Mouse (Mus musculus): ENCODE data around the gene Tfcp2.
"Not testable (repeated sequence)": the region's sequence is repeated elsewhere in the genome, so short reads cannot be mapped to it uniquely, and the experiment has no call there.

Gene Tfcp2

GRCm38 (mm10) chr15:100556378-100556777 is 4.6 kb upstream of the Tfcp2 start:
- DNase-seq: no peak

- DNase-seq: peak in 1 of 2 experiments; percentile 42
Measured at GRCm38 (mm10) chr15:100555965-100556364, 4.2 kb upstream of the Tfcp2 start.

GRCm38 (mm10) chr15:100550280-100550679 is 1.5 kb downstream of the Tfcp2 start:
- peak; percentile 30 to 61 for DNase-seq

- not testable (repeated sequence) for DNase-seq
Measured at GRCm38 (mm10) chr15:100543651-100544030, 8.2 kb downstream of the Tfcp2 start.

- DNase-seq: not testable (repeated sequence)
Measured at GRCm38 (mm10) chr15:100542876-100543650, 8.7 kb downstream of the Tfcp2 start.

- DNase-seq: no peak
Measured at GRCm38 (mm10) chr15:100541426-100541825, 10.4 kb downstream of the Tfcp2 start.

- not testable (repeated sequence) for DNase-seq
Measured at GRCm38 (mm10) chr15:100541001-100541400, 10.8 kb downstream of the Tfcp2 start.

GRCm38 (mm10) chr15:100539411-100539810 is 12.4 kb downstream of the Tfcp2 start:
- no peak for DNase-seq

GRCm38 (mm10) chr15:100537913-100538312 is 13.9 kb downstream of the Tfcp2 start:
- peak; percentile 47 to 74 for DNase-seq

GRCm38 (mm10) chr15:100527900-100528299 is 23.9 kb downstream of the Tfcp2 start:
- DNase-seq: no peak

GRCm38 (mm10) chr15:100525405-100525804 is 26.4 kb downstream of the Tfcp2 start:
- no peak for DNase-seq

- peak in 1 of 2 experiments; percentile 56 for DNase-seq
Measured at GRCm38 (mm10) chr15:100520306-100520705, 31.5 kb downstream of the Tfcp2 start.

GRCm38 (mm10) chr15:100515121-100515520 is 36.7 kb downstream of the Tfcp2 start:
- DNase-seq: no peak

- DNase-seq: no peak
Measured at GRCm38 (mm10) chr15:100513387-100513786, 38.4 kb downstream of the Tfcp2 start.

- DNase-seq: no peak
Measured at GRCm38 (mm10) chr15:100510072-100510471, 41.7 kb downstream of the Tfcp2 start.

- DNase-seq: no peak
Measured at GRCm38 (mm10) chr15:100508454-100509167, 43.2 kb downstream of the Tfcp2 start.

- peak; percentile 31 to 45 for DNase-seq
Measured at GRCm38 (mm10) chr15:100499506-100499905, 52.3 kb downstream of the Tfcp2 start.

- peak; percentile 92 to 95 for DNase-seq
Measured at GRCm38 (mm10) chr15:100495102-100495501, 56.7 kb downstream of the Tfcp2 start, which contains the start of gene Csrnp2. TSS of gene Csrnp2 (minus strand) at chr15:100495488.

- DNase-seq: peak in 1 of 2 experiments; percentile 61
Measured at GRCm38 (mm10) chr15:100494647-100495046, 57.2 kb downstream of the Tfcp2 start.

- DNase-seq: no peak
Measured at GRCm38 (mm10) chr15:100491966-100492365, 59.8 kb downstream of the Tfcp2 start.

- peak; percentile 43 to 64 for DNase-seq
Measured at GRCm38 (mm10) chr15:100489263-100489662, 62.5 kb downstream of the Tfcp2 start.

- not testable (repeated sequence) for DNase-seq
Measured at GRCm38 (mm10) chr15:100488297-100488696, 63.5 kb downstream of the Tfcp2 start.

- DNase-seq: no peak
Measured at GRCm38 (mm10) chr15:100487050-100487449, 64.8 kb downstream of the Tfcp2 start.

GRCm38 (mm10) chr15:100486450-100486849 is 65.4 kb downstream of the Tfcp2 start:
- DNase-seq: no peak

Measured in kidney, postnatal 36 days (tissue).